Comparison of ENCODE assay signal across 8 mouse cellular contexts in the genomic region with DNA sequence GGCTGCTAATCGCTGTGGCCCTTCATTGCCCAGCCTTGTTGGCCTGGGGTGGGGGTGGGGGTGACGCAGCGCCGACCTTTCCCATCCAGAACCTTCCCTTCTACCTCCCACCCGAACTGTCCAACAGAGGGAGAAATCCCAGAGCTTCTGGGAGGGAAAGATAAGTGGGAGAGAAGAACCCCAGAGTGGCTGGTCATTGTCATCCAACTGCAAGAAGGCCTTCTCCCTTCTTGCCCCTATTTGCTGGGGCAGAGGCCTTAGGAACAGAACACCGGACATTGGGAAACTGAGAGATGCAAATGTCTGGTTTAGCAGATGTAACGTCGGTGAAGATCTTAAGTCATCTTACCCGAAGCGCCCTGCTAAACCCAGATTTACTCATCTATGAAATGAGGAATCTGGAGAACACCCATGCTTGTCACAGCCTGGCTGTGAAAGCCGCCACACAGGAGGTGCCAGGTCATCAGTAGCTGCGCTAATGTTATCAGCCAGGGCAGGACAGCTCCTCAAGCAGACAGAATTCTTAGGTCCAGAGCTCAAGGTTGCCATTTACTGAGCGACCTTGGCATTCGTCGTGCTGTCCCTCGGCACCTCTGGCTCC. TPM values are rescaled to one million over a fixed set of nuclear protein-coding genes. Genes with fewer than 3 reads are reported as not detected.
DNase-seq lines count a peak whose midpoint lies in the region; ATAC-seq and TF ChIP-seq lines count a peak whose summit lies in the region.

No protein-coding gene starts in this region.

- peaks cover 94% of the 10 kb centered on the region for H3K27me3 ChIP-seq in E14TG2a.4 (ENCODE audit: insufficient read depth, low read length)
- H3K27me3 ChIP-seq in hindbrain, embryonic 10.5 days (ENCODE audit: insufficient read depth, poor library complexity, severe bottlenecking): peaks cover 88% of the 10 kb centered on the region
- peaks cover 39% of the 10 kb centered on the region for H3K27me3 ChIP-seq in midbrain, embryonic 11.5 days (ENCODE audit: control insufficient read depth, insufficient read depth, low read length)

- no peak for TF ChIP-seq CTCF in E14TG2a.4 (conservative IDR thresholded peaks at IDR 0.05; ENCODE audit: low read length)

- H3K4me2 ChIP-seq in midbrain, embryonic 11.5 days: peak overlapping the region; percentile 98

- DNase-seq in heart, adult 11 months: peak; percentile 92
- DNase-seq in heart, postnatal 14 days: no peak
- no peak for DNase-seq in hindbrain, embryonic 10.5 days (ENCODE audit: low spot score)
- DNase-seq in midbrain, embryonic 11.5 days (ENCODE audit: low spot score, missing footprints): peak; percentile 93
- DNase-seq in layer of hippocampus, adult 8-10 months (ENCODE audit: low spot score in 2 of 2): no peak
- no peak for DNase-seq in right cerebral cortex, postnatal 10 days (ENCODE audit: low spot score in 2 of 2)

- intact Hi-C loops in heart, postnatal 14 days (cut with DNase I): loop anchor here (2.0 kb wide), 2 partner anchors 15 to 25 kb away; no protein-coding TSS in a partner anchor

- H3K36me3 ChIP-seq in E14TG2a.4 (ENCODE audit: insufficient read depth, low read length): no peaks in the 10 kb centered on the region
- no peaks in the 10 kb centered on the region for H3K36me3 ChIP-seq in hindbrain, embryonic 10.5 days
- H3K36me3 ChIP-seq in midbrain, embryonic 11.5 days (ENCODE audit: control insufficient read depth, insufficient read depth, low read length): no peaks in the 10 kb centered on the region

- H3K4me1 ChIP-seq in E14TG2a.4 (replicated peaks; ENCODE audit: low read depth, low read length): peaks cover 25% of the 10 kb centered on the region
- H3K4me1 ChIP-seq in hindbrain, embryonic 10.5 days (replicated peaks): peaks cover 72% of the 10 kb centered on the region
- H3K4me1 ChIP-seq in midbrain, embryonic 11.5 days (ENCODE audit: control insufficient read depth, insufficient read depth, low read length): peaks cover 30% of the 10 kb centered on the region

- peak overlapping the region; percentile 79 for H3K4me3 ChIP-seq in E14TG2a.4 (replicated peaks; ENCODE audit: low read length)
- H3K4me3 ChIP-seq in hindbrain, embryonic 10.5 days: peak overlapping the region; percentile 78
- peak overlapping the region; percentile 48 for H3K4me3 ChIP-seq in midbrain, embryonic 11.5 days (ENCODE audit: low read depth, low read length)

- peak overlapping the region; percentile 63 for H3K9ac ChIP-seq in midbrain, embryonic 11.5 days (ENCODE audit: low read length)

- ATAC-seq in midbrain, embryonic 11.5 days (ENCODE audit: low FRiP score): no peak
- no peak for ATAC-seq in megakaryocyte-erythroid progenitor cell, adult 5-6 weeks (replicated peaks; ENCODE audit: low FRiP score, low TSS enrichment, poor library complexity, severe bottlenecking)

- 18% methylated on average over 16 of the region's 16 CpGs for WGBS in hindbrain, embryonic 10.5 days
- WGBS in midbrain, embryonic 11.5 days: 18% methylated on average over 16 of the region's 16 CpGs

- no peaks in the 10 kb centered on the region for H3K9me3 ChIP-seq in E14TG2a.4 (ENCODE audit: low read length)
- H3K9me3 ChIP-seq in hindbrain, embryonic 10.5 days: no peaks in the 10 kb centered on the region
- no peaks in the 10 kb centered on the region for H3K9me3 ChIP-seq in midbrain, embryonic 11.5 days (ENCODE audit: control insufficient read depth, low read length)

- peak overlapping the region; percentile 88 for H3K27ac ChIP-seq in hindbrain, embryonic 10.5 days
- peak overlapping the region; percentile 25; the same call in 1 of the 2 replicates for H3K27ac ChIP-seq in midbrain, embryonic 11.5 days (ENCODE audit: low read depth, low read length)

RNA-seq across cellular contexts. Expression of a gene that starts 0.5 kb away (rescaled TPM):
- total RNA-seq in heart, postnatal 14 days (2021): 10 to 100 TPM; 10.1 to 11.3 TPM
- polyA plus RNA-seq in hindbrain, embryonic 10.5 days (2016; fragmentation: Nextera tagmentation; extraction: Ambion mirVana): 15.9 and 16.6 TPM in 2 replicates
- 4.8 and 6.1 TPM in 2 replicates for polyA plus RNA-seq in midbrain, embryonic 11.5 days (2014; fragmentation: Nextera tagmentation; extraction: Ambion mirVana)
- 1 to 10 TPM; 2.5 to 3.4 (median 3.3) TPM for total RNA-seq in layer of hippocampus, adult 8-10 months (2022)
- total RNA-seq in megakaryocyte-erythroid progenitor cell, adult 5-6 weeks (2014; fragmentation: Nextera tagmentation): not detected in 2 replicates
- 0.91 TPM in 1 of 2 replicates, not detected in the other for total RNA-seq in megakaryocyte-erythroid progenitor cell, adult 5-6 weeks (2017)

Comparison
In these comparisons a context has a peak if more than half of its experiments do, and no peak if none do; other contexts are left out.
1. DNase-seq: peak in heart, adult 11 months (single experiment) and midbrain, embryonic 11.5 days (single experiment); none in heart, postnatal 14 days (0 of 2), hindbrain, embryonic 10.5 days (single experiment), layer of hippocampus, adult 8-10 months (0 of 2) and right cerebral cortex, postnatal 10 days (0 of 2).
2. Peak in every context shown above with its lines, with median percentiles within 50 percentile points of each other: H3K4me3 ChIP-seq.